Mouse (Mus musculus): ENCODE data around the gene Acmsd.

- TF ChIP-seq CTCF (IDR thresholded peaks at IDR 0.05; ENCODE audit: control insufficient read depth, insufficient read depth, low read length) (no peak), POLR2A (IDR thresholded peaks at IDR 0.05; ENCODE audit: borderline replicate concordance, control insufficient read depth, low read depth, low read length) (no peak)
Measured at GRCm38 (mm10) chr1:127788943-127789342, 59.7 kb downstream of the Acmsd start.
